Mouse (Mus musculus): ENCODE results near the gene Tsen2. TPM values are rescaled to one million over a fixed set of nuclear protein-coding genes. Genes with fewer than 3 reads are reported as not detected.

The Tsen2 gene
- polyA plus RNA-seq, 1 experiment from 2014 or later: 24.4 TPM

DNA sequence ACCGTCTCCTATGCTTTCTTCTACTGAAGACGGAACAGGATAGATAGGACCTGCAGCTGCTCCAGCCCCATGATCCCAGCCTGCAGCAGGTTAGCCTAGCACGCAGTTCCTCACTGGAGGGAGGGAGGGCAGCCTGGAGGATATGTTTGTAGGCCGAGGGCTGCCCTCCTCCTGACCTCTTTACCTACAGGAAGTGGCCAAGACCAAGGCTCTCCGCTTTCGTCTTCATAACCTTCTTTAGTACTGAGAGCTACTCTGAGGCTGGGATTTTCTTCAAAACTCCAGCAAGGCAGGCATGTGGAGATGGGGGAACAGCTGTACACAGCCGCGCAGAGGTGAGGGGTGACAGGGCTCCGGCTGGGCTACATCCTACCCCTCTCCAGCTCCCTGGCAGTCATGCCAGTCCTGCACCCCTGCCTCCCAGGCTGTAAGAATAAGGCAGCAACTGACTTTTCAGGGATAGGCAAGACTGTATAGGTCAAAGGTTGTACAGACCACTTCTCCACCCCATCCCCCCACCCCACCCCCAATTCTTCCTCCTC lies 19.9 kb upstream of the Tsen2 start:
- Histone ChIP-seq H3K4me3 (ENCODE audit: low read depth, low read length) (no peak overlapping the region), H3K4me1 (ENCODE audit: control insufficient read depth, insufficient read depth, low read length) (no peaks in the 10 kb centered on the region), H3K9me3 (ENCODE audit: control insufficient read depth, low read length) (no peaks in the 10 kb centered on the region), H3K36me3 (ENCODE audit: control insufficient read depth, insufficient read depth, low read length) (no peaks in the 10 kb centered on the region), H3K4me2 (ENCODE audit: low read depth, low read length) (no peak overlapping the region), H3K27me3 (replicated peaks; ENCODE audit: control insufficient read depth, insufficient read depth, low read length) (no peaks in the 10 kb centered on the region; the same call in none of the 2 replicates), H3K27ac (replicated peaks; ENCODE audit: low read depth, low read length) (no peak overlapping the region), H3K9ac (ENCODE audit: low read depth, low read length) (no peak overlapping the region)
- 65% methylated on average over 9 of the region's 9 CpGs for WGBS
- ATAC-seq (ENCODE audit: low read depth) (no peak), DNase-seq (ENCODE audit: low spot score) (no peak)

DNA sequence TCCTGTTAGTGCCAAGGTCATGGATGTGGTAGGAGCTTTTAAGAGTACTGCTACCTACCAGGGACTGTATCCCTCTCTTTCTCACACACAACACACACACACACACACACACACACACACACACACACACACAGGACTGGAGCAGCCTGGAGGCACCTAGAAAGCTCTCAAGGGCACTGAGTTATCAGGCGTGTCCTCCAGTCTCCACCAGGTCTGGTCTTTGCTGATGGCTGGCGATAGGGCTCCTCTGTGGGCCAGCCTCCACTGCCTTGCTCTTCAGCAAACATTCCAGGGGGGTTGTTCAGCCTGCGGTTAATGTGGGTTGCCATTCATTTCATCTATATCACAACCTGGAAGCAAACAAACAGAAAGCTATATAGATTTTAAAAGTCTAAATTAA lies 17.0 kb upstream of the Tsen2 start:
- ATAC-seq (ENCODE audit: low read depth) (no peak), DNase-seq (ENCODE audit: low spot score) (no peak)
- no peaks in the 10 kb centered on the region for H3K4me1 ChIP-seq (ENCODE audit: control insufficient read depth, insufficient read depth, low read length)
- H3K36me3 ChIP-seq (ENCODE audit: control insufficient read depth, insufficient read depth, low read length): no peaks in the 10 kb centered on the region
- no peaks in the 10 kb centered on the region; the same call in 1 of the 2 replicates for H3K27me3 ChIP-seq (replicated peaks; ENCODE audit: control insufficient read depth, insufficient read depth, low read length)
- H3K9me3 ChIP-seq (ENCODE audit: control insufficient read depth, low read length): no peaks in the 10 kb centered on the region
- H3K27ac ChIP-seq (replicated peaks; ENCODE audit: low read depth, low read length): no peak overlapping the region
- WGBS: 81% methylated on average over 3 of the region's 3 CpGs
- no peak overlapping the region for H3K4me2 ChIP-seq (ENCODE audit: low read depth, low read length)
- no peak overlapping the region for H3K4me3 ChIP-seq (ENCODE audit: low read depth, low read length)
- H3K9ac ChIP-seq (ENCODE audit: low read depth, low read length): no peak overlapping the region

DNA sequence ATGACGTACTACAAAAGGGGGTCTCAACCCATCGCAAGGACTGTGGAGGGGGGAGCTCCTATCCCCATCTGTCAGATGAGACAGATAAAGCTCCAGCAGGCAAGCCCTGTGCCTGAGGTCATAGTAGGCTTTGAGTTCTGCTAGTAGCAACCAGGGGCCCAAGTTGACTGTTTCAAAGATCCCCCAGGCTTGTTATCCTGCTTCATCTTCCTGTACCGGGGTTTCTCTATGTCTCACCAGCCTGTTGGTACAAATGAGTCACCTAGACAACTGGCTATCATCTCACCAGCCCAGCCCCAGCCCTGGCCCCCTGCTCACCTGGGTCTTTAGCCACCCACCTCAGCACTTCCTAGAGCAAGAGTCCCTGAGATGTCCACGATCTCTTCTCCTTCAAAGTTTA lies 16.1 kb upstream of the Tsen2 start:
- no peaks in the 10 kb centered on the region for H3K36me3 ChIP-seq (ENCODE audit: control insufficient read depth, insufficient read depth, low read length)
- H3K9me3 ChIP-seq (ENCODE audit: control insufficient read depth, low read length): no peaks in the 10 kb centered on the region
- H3K27ac ChIP-seq (replicated peaks; ENCODE audit: low read depth, low read length): no peak overlapping the region
- no peak overlapping the region for H3K9ac ChIP-seq (ENCODE audit: low read depth, low read length)
- no peaks in the 10 kb centered on the region for H3K4me1 ChIP-seq (ENCODE audit: control insufficient read depth, insufficient read depth, low read length)
- ATAC-seq (ENCODE audit: low read depth) (no peak), DNase-seq (ENCODE audit: low spot score) (no peak)
- H3K27me3 ChIP-seq (replicated peaks; ENCODE audit: control insufficient read depth, insufficient read depth, low read length): no peaks in the 10 kb centered on the region; the same call in 1 of the 2 replicates
- 87% methylated on average over 4 of the region's 4 CpGs for WGBS
- no peak overlapping the region for H3K4me3 ChIP-seq (ENCODE audit: low read depth, low read length)
- no peak overlapping the region for H3K4me2 ChIP-seq (ENCODE audit: low read depth, low read length)

DNA sequence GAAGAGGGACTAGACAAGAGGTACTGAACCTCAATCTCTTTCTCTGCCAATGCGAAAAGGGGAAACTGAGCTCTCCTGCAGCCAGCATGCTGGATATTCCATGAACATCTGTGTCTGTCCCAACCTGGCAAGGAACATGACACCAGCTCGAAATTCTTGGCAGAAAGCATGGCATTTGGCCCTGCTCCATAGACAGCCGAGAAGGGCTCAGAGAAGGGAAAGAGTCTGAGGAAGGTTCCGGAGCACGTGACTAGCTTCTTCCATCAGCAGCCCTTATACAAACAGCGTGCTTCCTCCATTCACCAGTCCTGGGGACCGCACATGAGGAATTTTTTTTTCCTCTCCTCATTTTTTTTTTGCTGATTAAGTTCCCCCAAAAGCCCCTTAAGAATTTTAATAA lies 9.8 kb upstream of the Tsen2 start:
- Histone ChIP-seq H3K4me2 (ENCODE audit: low read depth, low read length) (no peak overlapping the region), H3K9me3 (ENCODE audit: control insufficient read depth, low read length) (no peaks in the 10 kb centered on the region), H3K36me3 (ENCODE audit: control insufficient read depth, insufficient read depth, low read length) (no peaks in the 10 kb centered on the region), H3K4me1 (ENCODE audit: control insufficient read depth, insufficient read depth, low read length) (no peaks in the 10 kb centered on the region; the same call in 1 of the 2 replicates), H3K9ac (ENCODE audit: low read depth, low read length) (no peak overlapping the region), H3K4me3 (ENCODE audit: low read depth, low read length) (no peak overlapping the region), H3K27ac (replicated peaks; ENCODE audit: low read depth, low read length) (no peak overlapping the region), H3K27me3 (replicated peaks; ENCODE audit: control insufficient read depth, insufficient read depth, low read length) (no peaks in the 10 kb centered on the region)
- DNase-seq (ENCODE audit: low spot score): peak; percentile 78
- 43% methylated on average over 7 of the region's 7 CpGs for WGBS
- ATAC-seq (ENCODE audit: low read depth): 0 out of 2 replicates have a peak, but pooled peaks have one; percentile 22

DNA sequence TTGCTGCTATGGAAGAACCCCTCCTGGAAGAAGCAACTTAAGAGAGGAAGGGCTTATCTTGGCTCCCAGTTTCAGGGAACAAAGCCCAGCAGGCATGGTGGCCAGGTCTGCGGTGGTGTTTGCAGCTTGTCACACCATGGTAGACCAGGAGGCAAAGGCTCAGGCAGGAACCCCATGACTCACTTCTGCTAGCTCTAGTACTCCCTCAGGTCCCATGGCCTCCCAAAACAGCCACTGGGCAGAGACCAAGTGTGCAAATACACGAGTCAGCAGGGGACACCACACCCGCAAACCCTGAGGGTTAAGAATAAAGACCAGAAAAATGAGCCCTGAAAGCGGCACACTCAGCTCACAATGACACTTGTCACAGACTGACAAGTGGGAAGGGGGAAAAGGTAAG lies 8.3 kb upstream of the Tsen2 start:
- Histone ChIP-seq H3K4me1 (ENCODE audit: control insufficient read depth, insufficient read depth, low read length) (no peaks in the 10 kb centered on the region; the same call in 1 of the 2 replicates), H3K36me3 (ENCODE audit: control insufficient read depth, insufficient read depth, low read length) (no peaks in the 10 kb centered on the region), H3K27me3 (replicated peaks; ENCODE audit: control insufficient read depth, insufficient read depth, low read length) (no peaks in the 10 kb centered on the region), H3K27ac (replicated peaks; ENCODE audit: low read depth, low read length) (no peak overlapping the region), H3K4me3 (ENCODE audit: low read depth, low read length) (no peak overlapping the region), H3K9ac (ENCODE audit: low read depth, low read length) (no peak overlapping the region), H3K9me3 (ENCODE audit: control insufficient read depth, low read length) (no peaks in the 10 kb centered on the region), H3K4me2 (ENCODE audit: low read depth, low read length) (no peak overlapping the region)
- 71% methylated on average over 4 of the region's 4 CpGs for WGBS
- DNase-seq (ENCODE audit: low spot score) (no peak), ATAC-seq (ENCODE audit: low read depth) (no peak)

DNA sequence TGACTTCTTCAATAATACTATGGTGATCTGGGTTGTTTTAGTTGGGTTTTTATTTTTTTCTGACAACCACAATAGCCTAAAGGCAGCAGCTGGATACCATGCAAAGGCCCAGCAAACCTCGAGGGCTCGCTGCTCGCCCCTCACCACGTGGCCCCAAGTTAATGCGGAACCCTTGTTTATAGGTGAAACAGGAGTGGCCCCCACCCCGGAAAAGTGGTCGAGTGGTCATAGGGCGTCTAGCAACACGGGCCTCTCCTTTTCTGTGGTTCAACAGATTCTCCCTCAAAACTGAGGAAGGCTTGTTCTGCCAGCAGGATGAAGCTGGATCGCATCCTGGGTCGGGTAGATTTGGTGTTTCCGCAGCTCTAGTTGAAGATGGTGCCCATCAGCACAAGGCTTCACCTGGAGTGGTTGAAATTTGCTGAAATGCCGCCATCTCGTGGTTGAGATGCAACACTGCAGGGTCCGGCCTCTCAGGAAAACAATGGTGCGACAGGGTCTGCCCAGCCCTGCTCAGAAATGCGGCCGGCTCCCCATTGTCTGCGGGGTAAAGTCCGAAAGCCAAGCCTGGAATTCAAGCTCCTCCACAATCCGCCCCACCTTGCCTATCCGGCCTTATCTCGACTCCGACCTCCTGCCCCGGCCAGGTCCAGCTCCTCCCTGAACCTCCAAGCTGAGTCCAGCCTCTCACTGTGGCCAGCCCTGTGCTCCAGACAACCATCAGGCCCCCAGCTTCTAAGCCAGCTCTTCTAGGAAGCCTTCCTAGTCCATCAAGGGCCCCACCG lies 5.6 kb upstream of the Tsen2 start:
- no peaks in the 10 kb centered on the region for H3K36me3 ChIP-seq (ENCODE audit: control insufficient read depth, insufficient read depth, low read length)
- H3K27me3 ChIP-seq (replicated peaks; ENCODE audit: control insufficient read depth, insufficient read depth, low read length): no peaks in the 10 kb centered on the region
- H3K9ac ChIP-seq (ENCODE audit: low read depth, low read length): peak overlapping the region; percentile 64
- ATAC-seq (ENCODE audit: low read depth): peak; percentile 90
- peaks cover 2% of the 10 kb centered on the region for H3K4me1 ChIP-seq (ENCODE audit: control insufficient read depth, insufficient read depth, low read length)
- no peaks in the 10 kb centered on the region for H3K9me3 ChIP-seq (ENCODE audit: control insufficient read depth, low read length)
- peak; percentile 86 for DNase-seq (ENCODE audit: low spot score)
- WGBS: 20% methylated on average over 26 of the region's 26 CpGs
- peak overlapping the region; percentile 31 for H3K4me3 ChIP-seq (ENCODE audit: low read depth, low read length)
- no peak overlapping the region for H3K27ac ChIP-seq (replicated peaks; ENCODE audit: low read depth, low read length)
- H3K4me2 ChIP-seq (ENCODE audit: low read depth, low read length): peak overlapping the region; percentile 62

DNA sequence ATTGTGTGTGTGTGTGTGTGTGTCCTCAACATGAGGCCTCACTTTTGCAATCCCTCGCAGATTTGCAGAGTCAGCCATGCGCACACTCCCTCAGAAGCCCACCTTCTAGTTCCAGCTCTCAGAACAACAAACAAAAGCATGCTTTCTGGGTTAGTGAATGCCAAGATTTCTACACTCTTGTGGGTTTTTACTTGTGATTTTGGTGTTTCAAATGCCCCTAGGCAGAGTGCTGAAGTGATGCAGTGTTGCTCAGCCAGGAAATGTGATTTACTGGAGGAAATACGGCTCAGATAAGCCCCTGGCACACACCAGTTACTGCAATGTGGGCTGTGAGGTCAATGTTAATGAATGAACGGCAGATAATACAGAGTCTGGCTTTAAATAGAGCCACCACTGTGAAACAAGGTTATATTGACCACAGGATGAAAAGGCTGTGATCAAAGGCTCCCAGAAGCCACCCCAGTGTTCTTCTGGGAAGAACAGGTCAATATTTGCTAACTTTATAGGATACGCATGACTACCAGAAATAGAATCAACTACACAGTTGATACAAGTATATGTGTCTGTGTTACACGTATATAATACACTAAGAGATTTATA lies 2.7 kb upstream of the Tsen2 start:
- no peak for ATAC-seq (ENCODE audit: low read depth)
- no peaks in the 10 kb centered on the region for H3K27me3 ChIP-seq (replicated peaks; ENCODE audit: control insufficient read depth, insufficient read depth, low read length)
- peaks cover 8% of the 10 kb centered on the region for H3K4me1 ChIP-seq (ENCODE audit: control insufficient read depth, insufficient read depth, low read length)
- peak; percentile 64 for DNase-seq (ENCODE audit: low spot score)
- no peaks in the 10 kb centered on the region for H3K9me3 ChIP-seq (ENCODE audit: control insufficient read depth, low read length)
- no peak overlapping the region for H3K27ac ChIP-seq (replicated peaks; ENCODE audit: low read depth, low read length)
- 49% methylated on average over 6 of the region's 6 CpGs for WGBS
- H3K9ac ChIP-seq (ENCODE audit: low read depth, low read length): no peak overlapping the region
- no peak overlapping the region for H3K4me3 ChIP-seq (ENCODE audit: low read depth, low read length)
- H3K4me2 ChIP-seq (ENCODE audit: low read depth, low read length): no peak overlapping the region
- no peaks in the 10 kb centered on the region for H3K36me3 ChIP-seq (ENCODE audit: control insufficient read depth, insufficient read depth, low read length)

DNA sequence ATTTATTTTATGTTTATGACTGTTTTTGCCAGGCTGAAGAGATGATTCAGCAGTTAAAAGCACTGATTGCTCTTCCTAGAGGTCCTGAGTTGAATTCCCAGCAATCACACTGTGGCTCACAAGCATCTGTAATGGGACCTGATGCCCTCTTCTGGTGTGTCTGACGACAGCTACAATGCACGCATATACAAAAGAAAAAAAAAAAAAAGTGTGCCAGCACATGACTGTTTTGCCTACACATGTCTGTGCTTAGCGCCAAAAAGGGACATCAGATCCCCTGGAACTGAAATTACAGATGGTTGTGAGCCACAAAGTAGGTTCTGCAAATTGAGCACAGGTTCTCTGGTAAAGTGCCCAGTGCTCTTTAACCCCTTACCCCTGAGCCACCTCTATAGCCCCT lies 2.1 kb upstream of the Tsen2 start:
- H3K9ac ChIP-seq (ENCODE audit: low read depth, low read length): no peak overlapping the region
- 54% methylated on average over 3 of the region's 3 CpGs for WGBS

More for the DNA sequence above, 2.1 kb upstream of the Tsen2 start:
- Histone ChIP-seq H3K4me1 (ENCODE audit: control insufficient read depth, insufficient read depth, low read length) (peaks cover 8% of the 10 kb centered on the region), H3K9me3 (ENCODE audit: control insufficient read depth, low read length) (no peaks in the 10 kb centered on the region), H3K4me3 (ENCODE audit: low read depth, low read length) (no peak overlapping the region), H3K27ac (replicated peaks; ENCODE audit: low read depth, low read length) (no peak overlapping the region), H3K4me2 (ENCODE audit: low read depth, low read length) (no peak overlapping the region), H3K27me3 (replicated peaks; ENCODE audit: control insufficient read depth, insufficient read depth, low read length) (no peaks in the 10 kb centered on the region), H3K36me3 (ENCODE audit: control insufficient read depth, insufficient read depth, low read length) (no peaks in the 10 kb centered on the region)
- no peak for ATAC-seq (ENCODE audit: low read depth)
- DNase-seq (ENCODE audit: low spot score): no peak
